Mouse (Mus musculus) stomach, postnatal 0 days (tissue): Measurements from ENCODE around the gene Tinagl1.

ENCODE experiments used
- CTCF ChIP-seq: IDR thresholded peaks from 2 replicates; pipeline ENCODE4 v1.5.1; 2016; ENCODE audit warnings: antibody characterized with exemption, low read depth, mild to moderate bottlenecking, moderate library complexity
- EP300 ChIP-seq: optimal IDR thresholded peaks from 2 replicates; pipeline ENCODE3; 2016; ENCODE audit warnings: antibody characterized with exemption

DNA sequence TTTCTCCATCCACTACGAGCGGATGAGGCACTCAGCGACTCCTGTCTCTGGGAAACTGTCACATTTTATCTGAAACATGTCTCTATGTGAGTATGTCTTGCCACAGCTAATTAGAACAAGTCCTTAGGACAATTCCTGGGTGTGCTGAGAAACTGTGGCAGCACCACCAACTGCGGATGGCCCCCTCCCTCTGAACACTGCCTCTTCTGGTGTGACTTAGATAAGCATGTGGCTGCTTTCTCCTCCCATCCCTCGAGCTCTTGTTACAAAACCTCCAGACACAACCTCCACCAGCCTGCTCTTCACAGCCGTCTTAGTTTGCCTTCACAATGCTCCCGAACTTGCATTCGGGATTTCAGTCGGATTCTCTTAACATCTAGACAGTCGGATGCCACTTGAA is 38.9 kb upstream of the Tinagl1 start:
- no peak for TF ChIP-seq CTCF
- TF ChIP-seq EP300 = no peak
